Mouse (Mus musculus) small intestine, adult 10 weeks (tissue): ENCODE data around the gene 4933415F23Rik. TPM values are rescaled to one million over a fixed set of nuclear protein-coding genes. Genes with fewer than 3 reads are reported as not detected.

ENCODE experiments used
- polyA plus RNA-seq: library from polyadenylated mRNA; stranded (reverse); fragments of 350-450 nt; fragmentation: Illumina TruSeq; extraction: RNeasy Lipid Tissue Mini Kit (QIAGEN cat#74804); gene quantifications from one replicate; pipeline ENCODE4 v1.2.3, GENCODE M21; 2014; ENCODE audit warnings: low replicate concordance

Gene 4933415F23Rik
- not detected for polyA plus RNA-seq

DNA sequence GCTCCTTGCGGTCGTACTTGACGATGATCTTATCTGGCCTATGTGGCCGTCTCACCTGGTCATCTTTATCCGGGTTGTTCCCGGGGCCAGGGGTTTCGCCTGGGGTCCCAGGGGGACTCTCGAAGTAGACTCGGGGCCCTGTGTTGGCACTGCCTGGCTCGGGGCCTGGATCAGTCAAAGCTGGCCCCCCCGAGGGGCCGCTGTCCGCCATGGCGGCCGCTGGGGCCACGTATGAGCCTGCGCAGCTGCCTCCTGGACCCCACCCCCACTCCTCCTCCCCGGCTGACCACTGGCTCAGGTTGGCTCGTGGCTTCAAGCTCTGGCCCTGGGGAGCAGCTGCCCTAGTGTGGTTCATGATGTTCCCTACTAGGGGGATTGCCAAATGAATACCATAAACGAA lies at the start of gene 4933415F23Rik:
TSS of gene 4933415F23Rik (minus strand) at position 233 of the 400 bp plus-strand sequence.

